Mouse (Mus musculus) E14TG2a.4 (cell line): ENCODE results near the gene Slc6a16.
A peak's percentile ranks its signal among the peaks of the same experiment; 100 is the strongest.

Experiments
- H3K27me3 ChIP-seq: 2 replicates; pipeline ENCODE4 v1.6.1; 2014; ENCODE audit warnings: low read length, control low read depth; ENCODE audit not compliant: insufficient read depth
- H3K36me3 ChIP-seq: 2 replicates; pipeline ENCODE4 v1.6.1; 2014; ENCODE audit warnings: low read length, control low read depth; ENCODE audit not compliant: insufficient read depth
- H3K4me1 ChIP-seq: replicated peaks from 2 replicates; pipeline ENCODE4 v1.6.1; 2014; ENCODE audit warnings: low read depth, low read length, control low read depth
- H3K4me3 ChIP-seq: replicated peaks from 2 replicates; pipeline ENCODE4 v1.5.1; 2014; ENCODE audit warnings: mild to moderate bottlenecking, low read length
- H3K9me3 ChIP-seq: 2 replicates; pipeline ENCODE4 v1.6.1; 2014; ENCODE audit warnings: low read length, control low read depth
- CTCF ChIP-seq: conservative IDR thresholded peaks from 2 replicates; pipeline ENCODE4 v1.5.1; 2014; ENCODE audit warnings: low read length
- NANOG ChIP-seq: IDR thresholded peaks from 2 replicates; pipeline ENCODE4 v1.6.1; 2014; ENCODE audit warnings: borderline replicate concordance, low read length, mixed read lengths
- POU5F1 ChIP-seq: IDR thresholded peaks from 2 replicates; pipeline ENCODE4 v1.6.1; 2014; ENCODE audit warnings: low read length, borderline replicate concordance

Slc6a16 gene

DNA sequence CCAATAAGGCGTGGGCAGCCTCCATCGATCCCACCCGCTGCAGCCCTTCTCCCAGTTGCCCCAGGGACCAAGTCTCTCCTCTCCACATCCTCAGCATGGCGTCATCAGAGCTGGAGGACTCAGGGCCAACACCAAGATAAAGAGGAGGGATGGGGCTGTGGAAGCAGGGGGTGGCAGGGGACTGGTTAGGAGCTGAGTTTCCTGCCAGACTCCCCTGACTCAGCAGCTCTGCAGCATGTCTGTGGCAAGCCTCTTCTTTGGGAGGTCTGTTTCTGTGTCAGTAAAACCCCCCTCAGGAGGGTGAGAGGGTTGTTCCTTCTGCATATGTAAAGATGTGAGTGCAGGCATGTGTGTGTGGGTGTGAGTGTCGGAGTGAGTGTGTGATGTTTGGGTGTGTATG is 43.9 kb upstream of the Slc6a16 start:
- Histone ChIP-seq H3K4me3 (no peak overlapping the region), H3K27me3 (peaks cover 19% of the 10 kb centered on the region; the same call in 1 of the 2 replicates), H3K9me3 (no peaks in the 10 kb centered on the region), H3K36me3 (no peaks in the 10 kb centered on the region), H3K4me1 (peaks cover 66% of the 10 kb centered on the region)
- no peak for TF ChIP-seq POU5F1
- TF ChIP-seq NANOG = no peak
- no peak for TF ChIP-seq CTCF

DNA sequence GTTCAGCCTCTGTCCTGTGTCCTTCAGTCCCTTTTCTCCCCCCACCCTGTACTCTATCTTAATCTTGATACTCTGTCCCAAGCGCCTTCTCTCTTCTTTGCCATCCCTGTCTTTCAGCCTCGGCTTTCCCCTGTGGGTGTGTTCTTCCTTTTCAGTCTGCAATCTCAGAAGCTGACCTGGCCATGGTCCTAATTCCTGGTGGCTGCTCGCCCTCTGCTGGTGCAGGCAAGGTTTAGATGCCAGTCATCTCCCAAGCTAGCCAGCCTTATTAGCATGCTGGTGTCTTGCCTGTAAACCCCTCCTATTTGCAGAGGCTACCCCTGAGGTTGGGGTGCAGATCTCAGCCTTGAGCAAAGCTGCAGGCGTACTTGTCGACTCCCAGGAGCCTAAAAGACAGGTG is 42.5 kb upstream of the Slc6a16 start:
- Histone ChIP-seq H3K4me1 (peaks cover 67% of the 10 kb centered on the region), H3K27me3 (peaks cover 25% of the 10 kb centered on the region; the same call in 1 of the 2 replicates), H3K9me3 (no peaks in the 10 kb centered on the region), H3K36me3 (no peaks in the 10 kb centered on the region), H3K4me3 (peak overlapping the region; percentile 49)
- TF ChIP-seq CTCF = peak; percentile 49
- TF ChIP-seq POU5F1 = no peak

DNA sequence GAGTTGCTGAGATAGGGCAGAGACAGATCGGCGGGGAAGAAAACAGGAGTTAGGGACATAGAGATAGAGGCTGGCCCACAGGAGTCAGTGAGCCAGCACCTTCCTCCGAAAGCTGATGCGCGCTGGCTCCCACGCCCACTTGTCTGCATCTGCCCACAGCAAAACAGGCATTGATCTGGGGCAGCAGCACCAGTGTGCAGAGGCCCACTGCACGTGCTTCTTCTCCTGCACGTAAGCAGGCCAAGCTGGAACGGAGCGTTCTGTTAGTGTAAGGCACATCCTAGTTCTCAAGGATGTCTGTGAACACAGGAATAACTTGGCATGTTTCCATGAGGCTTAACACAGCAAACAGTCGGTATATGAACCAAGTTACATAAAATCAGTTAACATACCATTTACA is 41.9 kb upstream of the Slc6a16 start:
- TF ChIP-seq CTCF (no peak), NANOG (no peak), POU5F1 (no peak)
- no peaks in the 10 kb centered on the region for H3K36me3 ChIP-seq
- H3K9me3 ChIP-seq = no peaks in the 10 kb centered on the region
- peaks cover 26% of the 10 kb centered on the region; the same call in 1 of the 2 replicates for H3K27me3 ChIP-seq
- H3K4me1 ChIP-seq = peaks cover 66% of the 10 kb centered on the region
- H3K4me3 ChIP-seq = peak overlapping the region; percentile 49

DNA sequence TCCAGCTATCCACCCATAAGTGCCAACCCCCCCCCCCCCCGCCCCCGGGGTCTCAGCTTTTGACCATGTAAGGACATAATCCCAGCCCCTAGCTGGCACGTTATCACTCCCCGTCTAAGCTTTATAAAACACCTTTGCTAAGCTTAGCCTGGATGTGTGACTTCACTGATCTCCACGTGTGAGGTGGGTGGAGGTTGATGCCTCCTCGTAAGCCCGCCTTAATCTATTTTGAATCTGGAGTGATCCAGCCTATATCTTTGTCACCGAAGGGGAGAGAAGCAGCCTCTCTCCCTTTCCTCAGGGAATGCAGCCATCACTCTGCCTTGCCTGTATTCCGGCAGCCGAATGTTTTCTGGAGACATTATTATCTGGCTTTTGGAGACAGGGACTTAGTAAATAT is 38.2 kb upstream of the Slc6a16 start:
- Histone ChIP-seq H3K36me3 (no peaks in the 10 kb centered on the region), H3K4me3 (no peak overlapping the region), H3K9me3 (no peaks in the 10 kb centered on the region), H3K4me1 (peaks cover 47% of the 10 kb centered on the region), H3K27me3 (0 out of 2 replicates have a peak, but pooled peaks cover 11% of the 10 kb centered on the region)
- no peak for TF ChIP-seq NANOG
- TF ChIP-seq CTCF = no peak
- TF ChIP-seq POU5F1 = no peak

DNA sequence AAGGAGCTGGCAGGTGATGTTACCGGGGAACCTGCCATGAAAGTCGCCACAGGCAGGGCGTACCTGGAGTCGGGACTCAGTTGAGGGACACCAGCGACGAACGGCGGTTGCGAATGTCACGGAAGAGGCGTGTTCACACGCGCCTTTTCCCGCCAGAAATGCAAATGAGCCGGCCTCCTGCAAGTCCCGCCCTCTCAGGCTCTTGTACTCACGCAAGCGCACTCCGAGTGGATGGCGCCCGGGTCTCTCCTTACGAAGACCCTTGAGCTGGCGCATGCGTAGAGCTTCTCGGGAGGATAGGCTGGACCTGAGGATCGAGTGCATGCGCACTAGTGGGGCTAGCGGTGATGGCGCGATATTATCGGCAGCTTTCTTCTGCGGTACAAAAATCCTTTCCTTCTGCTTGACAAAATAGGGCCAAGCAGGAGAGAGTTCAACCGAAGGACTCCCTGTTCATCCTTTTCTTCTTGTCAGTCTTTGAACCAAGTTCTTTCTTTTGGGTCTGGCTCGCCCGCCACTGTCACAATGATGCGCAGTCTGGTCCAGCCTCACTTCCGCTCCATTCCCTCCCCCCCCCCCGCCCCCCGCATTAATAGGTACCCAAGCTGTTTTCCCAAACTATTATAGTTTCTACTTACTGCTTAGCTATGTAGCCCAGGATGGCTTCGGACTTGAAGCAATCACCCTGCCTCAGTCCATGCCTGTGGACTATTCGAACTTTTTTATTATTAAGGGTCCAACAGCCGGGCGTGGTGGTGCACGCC is 36.3 kb upstream of the Slc6a16 start, which contains the start of gene Ccdc155:
TSS of gene Ccdc155 (minus strand) at position 513 of the 764 bp plus-strand sequence.
- Histone ChIP-seq H3K4me3 (peak within 1 kb of the TSS; percentile 76), H3K27me3 (peaks cover 18% of the 10 kb centered on the region), H3K36me3 (no peaks in the 10 kb centered on the region), H3K9me3 (no peaks in the 10 kb centered on the region), H3K4me1 (peaks cover 34% of the 10 kb centered on the region)
- TF ChIP-seq CTCF (no peak), POU5F1 (0 out of 2 replicates have a peak, but pooled peaks have one; percentile 64)

DNA sequence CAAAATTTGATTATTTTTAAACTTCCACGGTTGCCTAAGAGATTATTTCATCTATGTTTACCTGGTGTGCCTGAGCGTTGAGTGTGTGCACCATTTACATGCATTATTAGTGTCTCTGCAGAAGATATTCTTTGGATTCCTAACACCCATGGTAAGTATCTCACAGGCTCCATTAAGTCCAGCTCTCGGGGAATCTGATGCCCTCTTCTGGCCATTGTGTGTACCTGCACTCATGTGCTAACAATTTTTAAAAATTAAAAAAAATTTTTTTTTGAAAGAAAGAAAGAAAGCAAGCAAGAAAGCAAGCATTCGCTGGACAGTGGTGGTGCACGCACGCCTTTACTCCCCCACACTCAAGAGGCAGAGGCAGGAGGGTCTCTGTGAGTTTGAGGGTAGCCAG is 32.6 kb upstream of the Slc6a16 start:
- no peaks in the 10 kb centered on the region for H3K36me3 ChIP-seq

DNA sequence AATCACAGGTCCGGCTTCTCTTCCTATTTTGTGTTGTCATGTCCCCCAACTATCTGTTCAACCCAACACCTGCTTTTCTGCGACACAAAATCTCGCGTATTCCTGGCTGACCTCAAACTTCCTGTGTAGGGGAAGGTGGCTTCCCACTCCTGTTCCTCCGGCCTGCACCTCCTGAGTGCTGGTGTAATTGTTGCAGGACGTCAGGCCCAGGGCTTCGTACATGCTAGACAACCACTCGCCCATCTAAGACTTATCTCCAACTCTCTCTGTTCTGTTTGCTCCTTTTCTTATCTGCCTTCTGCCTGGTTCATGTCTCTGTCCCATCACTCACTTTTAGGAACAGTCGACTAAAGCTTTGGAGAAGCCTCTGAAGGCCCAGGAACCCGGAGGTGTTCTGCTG is 29.8 kb upstream of the Slc6a16 start:
- H3K9me3 ChIP-seq = no peaks in the 10 kb centered on the region
- no peaks in the 10 kb centered on the region for H3K36me3 ChIP-seq
- no peak for TF ChIP-seq NANOG
- no peak for TF ChIP-seq CTCF
- no peak for TF ChIP-seq POU5F1
- H3K4me1 ChIP-seq = peaks cover 49% of the 10 kb centered on the region
- peak overlapping the region; percentile 71; the same call in 1 of the 2 replicates for H3K4me3 ChIP-seq
- peaks cover 33% of the 10 kb centered on the region for H3K27me3 ChIP-seq

More for the DNA sequence above, 32.6 kb upstream of the Slc6a16 start:
- Histone ChIP-seq H3K27me3 (peaks cover 41% of the 10 kb centered on the region), H3K4me1 (peaks cover 44% of the 10 kb centered on the region), H3K4me3 (no peak overlapping the region), H3K9me3 (no peaks in the 10 kb centered on the region)
- TF ChIP-seq POU5F1 = no peak
- TF ChIP-seq NANOG = no peak
- TF ChIP-seq CTCF = peak; percentile 51

DNA sequence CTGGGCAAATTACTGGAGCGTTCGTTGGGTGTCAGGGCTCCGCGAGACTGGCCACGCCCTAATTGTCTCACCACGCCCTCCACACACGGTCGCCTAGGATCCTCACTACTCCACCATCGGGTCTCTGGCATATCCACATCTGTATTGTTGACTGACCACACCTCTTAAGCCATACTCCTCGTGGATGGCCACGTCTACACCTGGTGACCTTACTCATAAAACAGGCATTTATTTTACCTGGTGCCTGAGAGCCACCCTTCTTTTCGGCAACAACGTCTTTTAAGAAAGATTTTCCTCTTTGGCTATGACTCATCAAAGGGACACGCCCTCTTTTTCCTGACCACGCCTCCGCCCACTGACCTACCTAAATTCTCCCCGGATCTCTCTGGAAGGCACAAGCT is 29.0 kb upstream of the Slc6a16 start, which contains the start of gene Dkkl1:
TSS of gene Dkkl1 (minus strand) at position 297 of the 401 bp plus-strand sequence.
- H3K4me1 ChIP-seq = peaks cover 45% of the 10 kb centered on the region
- peak within 1 kb of the TSS; percentile 71 for H3K4me3 ChIP-seq
- no peaks in the 10 kb centered on the region for H3K36me3 ChIP-seq
- H3K9me3 ChIP-seq = no peaks in the 10 kb centered on the region
- no peak for TF ChIP-seq NANOG
- no peak for TF ChIP-seq CTCF
- no peak for TF ChIP-seq POU5F1
- H3K27me3 ChIP-seq = peaks cover 33% of the 10 kb centered on the region

DNA sequence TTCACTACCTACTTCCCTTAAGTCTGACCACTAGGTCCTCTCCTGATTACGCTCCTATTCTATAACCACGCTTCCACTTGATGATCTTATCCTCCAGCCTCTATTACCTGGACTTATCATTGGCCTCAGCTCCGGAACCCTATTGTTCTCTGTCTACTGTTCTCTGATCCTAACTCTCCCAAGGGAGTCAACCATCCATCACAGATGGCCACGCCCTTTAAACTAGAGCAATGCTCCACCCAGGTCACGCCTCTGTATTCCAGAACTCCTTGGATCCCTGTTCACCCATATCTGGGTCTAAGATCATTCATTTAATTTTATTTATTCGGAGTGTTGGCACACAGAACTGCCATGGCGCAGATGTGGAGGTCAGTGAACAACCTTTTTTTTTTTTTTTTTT is 28.5 kb upstream of the Slc6a16 start:
- Histone ChIP-seq H3K9me3 (no peaks in the 10 kb centered on the region), H3K4me1 (peaks cover 50% of the 10 kb centered on the region), H3K36me3 (peaks cover 4% of the 10 kb centered on the region), H3K27me3 (peaks cover 33% of the 10 kb centered on the region), H3K4me3 (peak overlapping the region; percentile 71)
- TF ChIP-seq POU5F1 = no peak
